Mouse (Mus musculus): ENCODE results near the gene Btbd11. TPM values are rescaled to one million over a fixed set of nuclear protein-coding genes. Genes with fewer than 3 reads are reported as not detected.

Btbd11 gene
- total and polyA plus RNA-seq, 3 experiments: 10.1 to 18.5 (median 15.4) TPM

DNA sequence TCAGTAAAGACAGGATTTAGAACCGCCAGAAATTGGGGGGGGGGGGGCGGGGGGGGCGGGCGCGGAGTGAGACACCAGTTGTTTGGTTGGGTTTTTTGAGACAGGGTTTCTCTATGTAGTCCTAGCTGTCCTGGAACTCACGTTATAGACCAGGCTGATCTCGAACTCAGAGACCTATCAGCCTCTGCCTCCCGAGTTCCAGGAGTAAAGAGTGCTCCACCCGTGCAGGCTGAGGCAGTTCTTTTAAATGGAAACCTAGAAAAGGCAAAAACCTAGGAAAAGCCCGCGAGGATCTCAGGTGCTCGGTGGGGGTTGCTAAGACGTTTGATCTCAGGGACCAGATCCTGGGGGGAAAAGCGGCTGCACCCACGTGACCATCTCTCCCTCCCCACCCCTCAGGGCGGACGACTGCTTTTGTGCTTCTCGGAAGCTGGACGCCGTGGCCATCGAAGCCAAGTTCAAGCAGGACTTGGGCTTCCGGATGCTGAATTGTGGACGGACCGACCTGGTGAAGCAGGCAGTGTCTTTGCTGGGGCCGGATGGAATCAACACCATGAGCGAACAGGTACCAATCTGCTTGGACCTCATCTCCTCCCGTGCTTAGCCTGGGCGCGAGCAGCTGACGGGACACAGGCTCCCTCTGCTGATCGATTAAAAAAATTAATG, 238.0 kb downstream of the Btbd11 start:
- no peaks in the 10 kb centered on the region for H3K27me3 ChIP-seq (replicated peaks)
- no peak overlapping the region for H3K9ac ChIP-seq (ENCODE audit: insufficient read depth, low read depth)
- in situ Hi-C loops (cut with MboI; ENCODE audit: low pct_ligation_motif_present, low pct_unique_long_range_greater_than_20kb, low sequenced_read_pairs) (no loop called here), dilution Hi-C loops (cut with MboI; ENCODE audit: extremely low pct_ligation_motif_present, extremely low pct_unique_long_range_greater_than_20kb, low sequenced_read_pairs) (no loop called here)
- no peak overlapping the region for H3K4me2 ChIP-seq (ENCODE audit: insufficient read depth, low read depth, poor library complexity, severe bottlenecking)
- H3K9me3 ChIP-seq (replicated peaks; ENCODE audit: low read length): no peaks in the 10 kb centered on the region
- H3K4me3 ChIP-seq (replicated peaks in 1 of 3; ENCODE audit: low read depth in 2 of 3, low read length in 2 of 3, poor library complexity in 1 of 3): no peak overlapping the region
- H3K27ac ChIP-seq (ENCODE audit: insufficient read depth, low read depth): no peak overlapping the region
- DNase-seq (ENCODE audit: extremely low read depth): no peak
- peaks cover 0 to 22% of the 10 kb centered on the region in 2 experiments; a peak in 2 of 4 replicates for H3K4me1 ChIP-seq (ENCODE audit: control insufficient read depth in 1 of 2, insufficient read depth in 2 of 2)
- peak; percentile 40 for TF ChIP-seq SMC3 (IDR thresholded peaks at IDR 0.05; ENCODE audit: low read depth, low read length)
- TF ChIP-seq USF2 (conservative IDR thresholded peaks at IDR 0.05; ENCODE audit: low read depth, low read length): no peak
- peak; percentile 40 for TF ChIP-seq RAD21 (IDR thresholded peaks at IDR 0.05; ENCODE audit: low read depth, low read length)
- no peak for TF ChIP-seq TBP (conservative IDR thresholded peaks at IDR 0.05; ENCODE audit: low read depth, low read length)
- no peak for TF ChIP-seq TCF12 (IDR thresholded peaks at IDR 0.05; ENCODE audit: low read depth, low read length)
- TF ChIP-seq UBTF (IDR thresholded peaks at IDR 0.05; ENCODE audit: low read depth, low read length): no peak
- TF ChIP-seq CTCF (conservative IDR thresholded peaks at IDR 0.05 in 1 of 2, IDR thresholded peaks at IDR 0.05 in 1 of 2; ENCODE audit: low read depth in 2 of 2, low read length in 2 of 2): peak in 1 of 2 experiments; percentile 42; a peak in 2 of 4 replicates
- no peak for TF ChIP-seq ZNF384 (IDR thresholded peaks at IDR 0.05; ENCODE audit: low read depth, low read length)
- TF ChIP-seq MYC (IDR thresholded peaks at IDR 0.05; ENCODE audit: low read depth, low read length): no peak
- no peak for TF ChIP-seq JUND (conservative IDR thresholded peaks at IDR 0.05; ENCODE audit: low read depth, low read length)
- peaks cover 0 to 65% of the 10 kb centered on the region in 2 experiments for H3K36me3 ChIP-seq (replicated peaks in 1 of 2; ENCODE audit: control insufficient read depth in 1 of 2, insufficient read depth in 1 of 2, low read length in 1 of 2)
- H3K79me2 ChIP-seq (replicated peaks; ENCODE audit: control insufficient read depth, extremely low read depth, insufficient read depth, poor library complexity, severe bottlenecking): no peaks in the 10 kb centered on the region

DNA sequence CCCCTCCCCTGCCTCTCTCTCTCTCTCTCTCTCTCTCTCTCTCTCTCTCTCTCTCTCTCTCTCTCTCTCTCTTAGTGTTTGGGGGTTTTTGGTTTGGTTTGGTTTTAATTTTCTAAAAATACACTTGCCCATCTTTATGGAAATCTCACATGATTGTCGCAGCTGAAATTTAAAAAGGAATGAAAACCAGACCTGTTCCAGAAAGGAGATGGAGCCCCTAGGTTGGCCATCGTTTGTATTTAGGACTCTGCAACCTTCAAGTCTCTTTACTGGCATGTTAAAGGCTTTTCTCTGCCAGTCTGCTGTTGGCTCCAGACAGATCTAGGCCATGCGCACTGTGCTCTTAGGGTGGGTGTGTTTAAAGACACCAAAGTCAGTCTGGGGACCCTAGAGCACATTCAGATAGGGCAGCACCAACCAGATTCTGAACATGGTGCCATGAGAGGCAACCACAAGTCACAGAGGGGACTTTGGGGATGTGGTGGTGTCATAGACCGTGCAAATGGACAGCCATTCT, 238.6 kb downstream of the Btbd11 start:
- in situ Hi-C loops (cut with MboI; ENCODE audit: low pct_ligation_motif_present, low pct_unique_long_range_greater_than_20kb, low sequenced_read_pairs): no loop called here
- no peaks in the 10 kb centered on the region for H3K9me3 ChIP-seq (replicated peaks; ENCODE audit: low read length)

DNA sequence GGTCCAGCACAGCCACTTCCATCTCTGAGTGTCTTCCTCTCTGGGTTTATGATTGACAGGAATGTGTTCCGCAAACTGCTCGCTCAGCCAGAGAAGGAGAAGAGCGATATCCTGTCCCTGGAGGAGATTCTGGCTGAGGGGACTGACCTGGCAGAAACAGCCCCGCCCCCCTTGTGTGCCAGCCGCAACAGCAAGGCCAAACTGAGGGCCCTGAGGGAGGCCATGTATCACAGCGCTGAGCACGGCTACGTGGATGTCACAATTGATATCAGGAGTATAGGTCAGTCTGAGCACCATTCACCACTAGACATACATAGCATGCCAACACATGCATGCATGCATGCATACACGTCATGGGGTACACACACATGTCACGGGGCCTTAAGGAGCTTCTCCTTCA, 245.4 kb downstream of the Btbd11 start:
- Histone ChIP-seq H3K4me1 (ENCODE audit: control insufficient read depth in 1 of 2, insufficient read depth in 2 of 2) (no peaks in the 10 kb centered on the region), H3K27me3 (replicated peaks) (no peaks in the 10 kb centered on the region), H3K36me3 (replicated peaks in 1 of 2; ENCODE audit: control insufficient read depth in 1 of 2, insufficient read depth in 1 of 2, low read length in 1 of 2) (peaks cover 6 to 95% of the 10 kb centered on the region in 2 experiments), H3K9me3 (replicated peaks; ENCODE audit: low read length) (no peaks in the 10 kb centered on the region), H3K27ac (ENCODE audit: insufficient read depth, low read depth) (no peak overlapping the region), H3K4me2 (ENCODE audit: insufficient read depth, low read depth, poor library complexity, severe bottlenecking) (no peak overlapping the region), H3K9ac (ENCODE audit: insufficient read depth, low read depth) (no peak overlapping the region), H3K79me2 (replicated peaks; ENCODE audit: control insufficient read depth, extremely low read depth, insufficient read depth, poor library complexity, severe bottlenecking) (no peaks in the 10 kb centered on the region), H3K4me3 (replicated peaks in 1 of 3; ENCODE audit: low read depth in 2 of 3, low read length in 2 of 3, poor library complexity in 1 of 3) (no peak overlapping the region)
- TF ChIP-seq USF2 (conservative IDR thresholded peaks at IDR 0.05; ENCODE audit: low read depth, low read length) (no peak), CHD1 (IDR thresholded peaks at IDR 0.05; ENCODE audit: low read depth, low read length) (no peak), ELF1 (IDR thresholded peaks at IDR 0.05; ENCODE audit: low read depth, low read length) (no peak), TCF12 (IDR thresholded peaks at IDR 0.05; ENCODE audit: low read depth, low read length) (no peak), POLR2A (IDR thresholded peaks at IDR 0.05; ENCODE audit: low read depth, low read length) (no peak), GABPA (IDR thresholded peaks at IDR 0.05; ENCODE audit: insufficient replicate concordance, low read depth, low read length) (no peak), RCOR1 (conservative IDR thresholded peaks at IDR 0.05; ENCODE audit: low read depth, low read length) (no peak), UBTF (IDR thresholded peaks at IDR 0.05; ENCODE audit: low read depth, low read length) (no peak), E2F4 (IDR thresholded peaks at IDR 0.05; ENCODE audit: insufficient replicate concordance, low read depth, low read length) (no peak)
- dilution Hi-C loops (cut with MboI; ENCODE audit: extremely low pct_ligation_motif_present, extremely low pct_unique_long_range_greater_than_20kb, low sequenced_read_pairs): no loop called here
- no peak for DNase-seq (ENCODE audit: extremely low read depth)
- in situ Hi-C loops (cut with MboI; ENCODE audit: low pct_ligation_motif_present, low pct_unique_long_range_greater_than_20kb, low sequenced_read_pairs): no loop called here

More for the DNA sequence above, 238.6 kb downstream of the Btbd11 start:
- Histone ChIP-seq H3K9ac (ENCODE audit: insufficient read depth, low read depth) (no peak overlapping the region), H3K4me1 (ENCODE audit: control insufficient read depth in 1 of 2, insufficient read depth in 2 of 2) (peaks cover 0 to 18% of the 10 kb centered on the region in 2 experiments; a peak in 2 of 4 replicates), H3K36me3 (replicated peaks in 1 of 2; ENCODE audit: control insufficient read depth in 1 of 2, insufficient read depth in 1 of 2, low read length in 1 of 2) (peaks cover 0 to 69% of the 10 kb centered on the region in 2 experiments), H3K4me2 (ENCODE audit: insufficient read depth, low read depth, poor library complexity, severe bottlenecking) (no peak overlapping the region), H3K4me3 (replicated peaks in 1 of 3; ENCODE audit: low read depth in 2 of 3, low read length in 2 of 3, poor library complexity in 1 of 3) (no peak overlapping the region), H3K27me3 (replicated peaks) (no peaks in the 10 kb centered on the region), H3K79me2 (replicated peaks; ENCODE audit: control insufficient read depth, extremely low read depth, insufficient read depth, poor library complexity, severe bottlenecking) (no peaks in the 10 kb centered on the region), H3K27ac (ENCODE audit: insufficient read depth, low read depth) (no peak overlapping the region)
- TF ChIP-seq MAZ (IDR thresholded peaks at IDR 0.05; ENCODE audit: low read depth, low read length) (no peak), HCFC1 (IDR thresholded peaks at IDR 0.05; ENCODE audit: low read depth, low read length) (no peak), RCOR1 (conservative IDR thresholded peaks at IDR 0.05; ENCODE audit: low read depth, low read length) (no peak), GABPA (IDR thresholded peaks at IDR 0.05; ENCODE audit: insufficient replicate concordance, low read depth, low read length) (no peak), UBTF (IDR thresholded peaks at IDR 0.05; ENCODE audit: low read depth, low read length) (no peak), ZNF384 (IDR thresholded peaks at IDR 0.05; ENCODE audit: low read depth, low read length) (no peak)
- dilution Hi-C loops (cut with MboI; ENCODE audit: extremely low pct_ligation_motif_present, extremely low pct_unique_long_range_greater_than_20kb, low sequenced_read_pairs): no loop called here
- DNase-seq (ENCODE audit: extremely low read depth): no peak

All from CH12.LX (cell line).